Mouse (Mus musculus): ENCODE measurements at regions not wholly inside any gene's neighbourhood (a gene's known extent, or its start where the extent isn't known, plus 50 kb on each side); places are given as distances from the start of the nearest gene placed in this dataset.

GRCm38 (mm10) chr16:90610097-90610808 is 117.0 kb downstream of the Mis18a start:
- no peak for DNase-seq

GRCm38 (mm10) chr16:90599329-90599870 is 127.8 kb downstream of the Mis18a start:
- DNase-seq = no peak

- DNase-seq = no peak
Observed at GRCm38 (mm10) chr16:90598727-90599126, 128.5 kb downstream of the Mis18a start.

- DNase-seq = no peak
Observed at GRCm38 (mm10) chr16:90592721-90593481, 134.3 kb downstream of the Mis18a start.

GRCm38 (mm10) chr16:90585171-90585570 is 142.0 kb downstream of the Mis18a start:
- DNase-seq = peak; percentile 73

- DNase-seq = peak; percentile 77
Observed at GRCm38 (mm10) chr16:90580411-90580810, 146.8 kb downstream of the Mis18a start.

- DNase-seq = no peak
Observed at GRCm38 (mm10) chr16:90571107-90571506, 156.1 kb downstream of the Mis18a start.

GRCm38 (mm10) chr16:90569826-90570225 is 157.4 kb downstream of the Mis18a start:
- DNase-seq = no peak

GRCm38 (mm10) chr16:90565182-90565581 is 162.0 kb downstream of the Mis18a start:
- DNase-seq = peak; percentile 89

- DNase-seq = no peak
Observed at GRCm38 (mm10) chr16:90553120-90553519, 167.3 kb downstream of the Hunk start.

- DNase-seq = no peak
Observed at GRCm38 (mm10) chr16:90551041-90551440, 165.2 kb downstream of the Hunk start.

- DNase-seq = peak; percentile 51
Observed at GRCm38 (mm10) chr16:90550058-90550795, 164.4 kb downstream of the Hunk start.

Data from retina, postnatal 1 day (tissue).